Mouse (Mus musculus) right cerebral cortex, adult 18-20 months (tissue): ENCODE data around the gene Eml6.
"Not testable (repeated sequence)": the region's sequence is repeated elsewhere in the genome, so short reads cannot be mapped to it uniquely, and the experiment has no call there.

ENCODE experiments used
- DNase-seq: peaks from one replicate; pipeline ENCODE4 v3.0.0; 2022; ENCODE audit warnings: mixed read lengths

Gene Eml6

DNA sequence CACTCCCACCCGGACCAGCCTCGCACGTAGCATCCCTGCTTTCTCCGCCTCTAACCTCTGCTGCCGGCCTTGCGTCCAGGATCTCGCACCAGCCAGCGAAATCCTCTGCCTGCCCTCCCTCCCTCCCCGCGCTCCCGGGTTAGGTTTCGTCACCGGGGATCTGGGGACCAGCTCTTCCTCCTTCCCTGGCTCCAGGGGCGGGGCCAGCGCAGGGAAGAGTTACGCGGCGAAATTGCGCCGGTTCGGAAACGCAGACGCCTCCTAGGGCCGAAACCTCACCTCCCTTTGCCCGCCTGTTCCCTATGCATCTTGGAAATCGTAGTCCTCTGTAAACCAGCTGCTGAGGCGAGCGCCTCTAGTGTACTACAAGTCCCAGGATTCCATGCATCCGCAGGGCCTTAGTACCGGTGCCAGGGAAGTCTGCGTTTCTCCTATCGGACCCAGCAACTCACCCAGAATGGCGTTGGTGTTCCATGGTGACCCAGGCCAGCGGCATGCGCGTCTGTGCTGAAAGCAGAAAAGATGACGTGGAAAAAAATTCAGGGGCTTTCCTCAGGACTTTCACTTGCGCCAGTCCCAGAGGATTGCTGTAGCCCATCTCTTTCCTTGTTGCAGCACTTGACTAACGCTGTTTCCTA is at the start of gene Eml6:
Eml6 (minus strand) TSS at position 199 of the 638 bp plus-strand sequence.
- DNase-seq, result peak; percentile 99

DNA sequence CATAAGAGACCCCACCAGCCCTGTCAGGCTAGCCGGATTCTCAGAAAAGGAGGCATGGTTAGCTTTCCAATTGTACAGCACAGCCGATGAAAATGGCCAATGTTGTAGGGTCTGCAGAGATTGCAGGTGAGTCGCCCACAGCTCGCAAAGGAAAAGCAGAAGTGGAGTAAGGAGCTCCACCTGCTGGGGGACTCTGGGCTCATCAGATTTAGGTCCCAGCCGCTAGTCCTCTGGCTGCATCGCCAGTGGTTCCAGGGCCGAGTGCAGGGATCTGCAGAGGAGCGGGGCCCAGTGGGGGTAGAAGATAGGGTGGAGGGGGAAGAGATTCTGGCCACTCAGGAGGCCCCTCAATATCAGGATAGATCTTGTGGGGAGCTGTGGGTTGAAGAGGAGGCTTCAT is 31.5 kb upstream of the Eml6 start:
- DNase-seq, result peak; percentile 6

DNA sequence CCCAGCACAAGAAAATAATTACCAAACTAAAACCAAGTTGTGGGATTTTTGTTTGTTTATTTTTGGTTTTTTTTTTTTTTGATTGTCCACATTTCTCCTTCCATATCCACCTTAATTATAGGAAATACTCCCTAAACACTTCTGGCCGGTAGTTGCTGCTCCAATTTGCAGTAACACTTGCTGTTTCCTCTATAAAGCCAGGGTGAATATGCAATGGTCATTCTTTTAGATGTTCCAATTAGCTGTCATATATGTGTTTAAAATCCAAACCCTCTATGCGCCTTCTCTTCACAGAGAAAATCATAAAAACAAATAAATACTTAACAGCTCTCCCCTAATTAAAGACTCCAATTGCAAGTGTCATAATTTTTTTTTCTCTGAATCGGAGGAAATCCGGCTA is 689 bp downstream of the Eml6 start:
- no peak for DNase-seq

DNA sequence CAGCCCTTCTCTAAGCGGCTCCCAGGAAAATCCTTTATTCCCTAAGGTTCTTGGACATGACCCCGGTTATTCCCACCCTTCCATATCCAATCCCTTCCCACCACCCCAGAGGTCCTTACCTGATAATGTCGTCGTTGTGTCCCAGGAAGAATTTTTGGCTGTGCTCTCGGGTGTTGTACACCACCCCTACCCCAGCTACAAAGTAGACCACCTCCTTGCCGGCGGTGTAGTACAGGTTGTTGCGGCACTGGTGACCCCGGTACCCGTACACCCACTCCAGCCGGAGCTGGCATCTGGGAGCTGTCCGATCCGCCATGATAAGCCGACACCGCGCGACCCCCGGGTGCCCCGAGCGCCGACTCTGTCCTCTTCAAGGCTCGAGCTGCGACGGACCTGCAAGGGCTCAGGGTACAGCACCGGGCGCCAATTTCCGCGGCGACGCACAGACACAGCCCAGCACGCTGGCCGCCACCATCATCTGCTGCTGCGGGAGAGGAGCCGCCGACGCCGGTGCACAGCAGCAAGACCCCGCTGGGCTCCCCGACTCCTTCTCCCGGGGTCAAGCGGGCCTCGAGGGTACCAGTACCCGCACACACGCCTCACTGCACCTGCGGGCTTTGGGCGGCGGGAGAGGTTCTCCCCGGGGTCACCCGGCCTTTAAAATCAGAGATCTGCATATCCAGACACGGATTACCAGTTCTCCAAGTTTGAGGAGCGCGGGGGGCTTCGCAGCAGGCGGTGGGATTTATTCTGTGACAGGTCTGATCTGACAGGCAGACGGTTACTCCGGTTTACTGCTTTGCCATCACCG is 1.4 kb downstream of the Eml6 start:
- peak; percentile 49 for DNase-seq

DNA sequence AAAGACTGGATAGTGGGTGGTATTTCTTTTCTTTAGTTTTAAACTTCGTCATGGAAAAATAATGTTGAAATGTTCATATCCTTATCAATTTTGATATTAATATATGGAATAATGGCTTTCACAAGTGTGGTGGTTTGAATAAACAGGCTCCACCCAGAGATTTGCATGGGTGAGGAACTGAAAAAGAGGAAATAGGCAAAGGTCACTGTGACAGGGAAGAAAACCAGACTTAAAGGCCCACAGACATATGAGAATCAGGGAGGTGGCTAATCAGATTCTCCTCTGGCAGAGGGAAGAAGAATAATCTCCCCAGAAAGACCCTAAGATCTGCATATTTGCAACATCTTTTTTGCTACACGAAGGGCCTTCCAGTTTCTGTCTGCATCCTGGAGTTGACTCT is 39.6 kb downstream of the Eml6 start:
- no peak for DNase-seq

DNA sequence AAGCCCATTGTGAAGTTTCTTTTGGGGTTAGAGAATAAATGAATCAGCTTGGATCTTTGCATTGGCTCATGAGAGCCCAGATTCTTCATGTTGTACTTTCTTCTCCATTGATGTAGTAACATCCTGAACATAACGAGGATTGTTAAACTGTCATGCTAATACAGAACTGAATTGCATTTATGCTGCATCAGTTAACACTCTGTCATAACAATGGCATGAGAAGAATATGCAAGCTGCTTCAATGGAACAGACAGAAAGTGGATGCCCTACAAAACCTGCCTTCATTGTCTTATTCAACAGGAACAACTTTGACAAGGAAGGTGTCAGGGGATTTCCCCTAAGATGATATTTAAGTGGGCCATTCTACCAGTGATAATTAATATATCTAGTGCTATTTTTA is 57.0 kb downstream of the Eml6 start:
- no peak for DNase-seq

DNA sequence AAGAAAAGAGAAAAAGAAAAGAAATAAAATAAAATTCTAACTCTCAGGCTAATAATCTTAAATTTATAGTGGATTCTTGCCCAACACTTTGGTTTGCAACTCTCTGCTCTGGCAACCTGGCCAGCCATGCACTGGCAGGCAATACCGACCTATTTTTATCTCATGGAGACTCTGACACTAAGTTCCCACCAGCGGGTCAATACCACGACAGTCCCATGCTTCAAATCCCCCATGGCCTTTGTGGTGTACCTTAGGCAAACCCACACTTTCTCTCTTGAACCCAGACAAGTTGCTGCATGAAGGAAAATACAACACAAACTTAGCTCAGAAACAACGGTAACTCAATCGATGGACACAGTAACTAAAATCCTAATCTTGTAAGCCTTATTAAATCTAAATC is 66.5 kb downstream of the Eml6 start:
- DNase-seq, result no peak

DNA sequence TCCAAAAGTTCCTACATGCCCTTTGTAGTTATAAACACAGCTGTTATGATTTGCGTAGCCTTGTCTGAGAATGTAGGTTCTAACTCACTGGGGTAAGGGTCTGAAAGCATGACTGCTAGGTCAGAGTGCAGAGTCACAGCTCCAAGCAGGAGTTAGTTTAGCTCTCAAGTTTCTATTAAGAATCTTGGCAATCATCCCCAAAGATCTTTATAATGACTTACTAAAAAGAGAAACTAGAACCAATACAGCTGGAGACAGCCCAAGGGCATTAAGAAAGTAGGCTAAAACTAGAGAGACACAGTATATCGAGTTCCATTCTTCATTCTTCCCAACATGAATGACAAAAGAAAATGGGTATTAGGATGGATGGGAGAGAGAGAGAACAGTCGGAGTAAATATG is 81.2 kb downstream of the Eml6 start:
- DNase-seq, result no peak

DNA sequence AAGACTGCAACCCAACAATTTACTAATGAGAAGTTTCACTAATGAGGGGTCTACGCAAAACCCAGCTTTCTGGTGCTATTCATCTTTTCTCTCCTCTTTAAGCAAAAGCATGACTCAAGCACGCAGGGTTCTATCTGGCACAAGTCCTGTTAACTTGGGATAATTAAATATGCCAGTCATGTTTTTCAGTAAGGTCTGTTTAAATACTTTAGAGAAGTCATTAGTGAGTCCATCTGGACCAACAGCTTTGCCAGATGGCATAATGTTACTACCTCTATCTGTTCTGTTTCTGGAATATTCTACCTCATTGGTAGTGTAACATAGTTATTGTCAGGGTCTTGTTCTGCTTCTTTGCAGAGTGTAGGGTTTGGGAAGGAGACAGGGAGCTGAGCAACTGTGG is 101.5 kb downstream of the Eml6 start:
- DNase-seq, result no peak

DNA sequence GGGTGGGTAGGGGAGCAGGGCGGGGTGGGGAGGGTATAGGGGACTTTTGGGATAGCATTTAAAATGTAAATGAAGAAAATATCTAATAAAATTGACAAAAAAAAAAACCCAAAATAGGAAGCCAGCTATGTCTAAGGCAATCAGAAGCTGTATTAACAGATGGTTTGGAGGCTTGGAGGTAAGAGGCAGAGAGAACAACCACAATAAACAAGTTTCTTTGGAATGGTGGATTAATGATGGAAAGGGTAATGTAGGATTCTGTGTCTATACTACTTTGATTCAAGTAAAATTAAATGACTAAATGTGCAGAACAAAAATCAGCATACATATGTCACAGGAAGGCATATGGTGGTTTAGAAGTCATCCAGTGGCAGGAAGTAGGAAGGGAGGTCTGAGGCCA is 102.0 kb downstream of the Eml6 start:
- DNase-seq, result no peak

DNA sequence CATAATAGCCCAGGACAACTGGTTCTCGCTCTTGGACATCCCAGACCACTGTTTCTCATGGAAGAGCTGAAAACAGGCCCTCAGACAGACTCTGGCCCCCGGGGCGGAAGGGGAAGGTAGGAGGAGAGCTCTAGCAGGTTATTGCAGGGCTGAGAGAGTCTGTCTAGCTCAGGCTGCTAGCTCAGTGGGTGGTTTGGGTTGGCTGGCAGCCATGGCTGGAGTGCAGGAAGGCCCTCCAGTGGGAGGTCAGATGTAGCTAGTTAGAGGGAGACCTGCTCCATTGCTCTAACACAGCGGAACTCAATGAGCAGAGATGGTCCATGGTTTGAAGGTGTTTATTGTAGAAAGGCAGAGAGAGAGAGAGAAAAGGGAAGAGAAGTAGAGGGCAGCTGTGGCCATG is 112.7 kb downstream of the Eml6 start:
- no peak for DNase-seq

DNA sequence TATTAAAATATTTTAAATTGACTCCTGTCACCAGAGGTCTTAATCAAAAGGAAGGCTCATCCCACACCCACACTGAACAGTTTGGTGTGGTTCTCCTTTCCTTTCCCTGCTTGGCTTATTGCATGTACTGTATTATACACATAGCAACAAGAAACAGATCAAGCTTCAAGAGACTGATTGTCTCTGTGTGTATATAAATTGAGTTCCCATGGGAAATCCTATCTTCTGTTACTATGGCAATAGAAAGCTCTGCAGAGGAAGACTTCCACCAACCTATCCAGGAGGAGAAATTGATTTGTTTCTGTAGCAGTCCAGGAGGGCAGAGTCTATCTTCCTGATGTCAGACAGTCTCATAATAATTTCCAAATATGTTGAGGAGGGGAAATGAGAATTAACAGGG is 116.5 kb downstream of the Eml6 start:
- DNase-seq, result no peak

DNA sequence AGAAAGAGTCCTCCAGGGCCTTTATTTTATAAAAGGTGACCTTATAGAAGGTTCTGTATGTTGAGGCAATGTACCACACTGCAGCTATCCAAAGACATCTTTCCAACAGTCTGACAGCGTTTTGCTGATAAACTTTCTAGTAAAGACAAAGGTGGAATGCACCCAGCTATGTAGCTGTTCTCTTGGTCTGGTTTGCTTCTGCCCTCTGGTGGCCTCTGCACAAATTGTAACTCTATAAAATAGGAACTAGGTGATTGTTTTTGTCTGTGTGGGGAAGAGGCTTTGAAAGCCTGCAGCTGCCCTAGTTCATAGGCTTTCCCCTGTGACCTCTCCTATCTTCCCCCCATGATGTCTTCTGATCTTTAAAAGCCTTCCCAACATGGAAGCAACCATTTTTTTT is 140.7 kb downstream of the Eml6 start:
- peak; percentile 75 for DNase-seq

DNA sequence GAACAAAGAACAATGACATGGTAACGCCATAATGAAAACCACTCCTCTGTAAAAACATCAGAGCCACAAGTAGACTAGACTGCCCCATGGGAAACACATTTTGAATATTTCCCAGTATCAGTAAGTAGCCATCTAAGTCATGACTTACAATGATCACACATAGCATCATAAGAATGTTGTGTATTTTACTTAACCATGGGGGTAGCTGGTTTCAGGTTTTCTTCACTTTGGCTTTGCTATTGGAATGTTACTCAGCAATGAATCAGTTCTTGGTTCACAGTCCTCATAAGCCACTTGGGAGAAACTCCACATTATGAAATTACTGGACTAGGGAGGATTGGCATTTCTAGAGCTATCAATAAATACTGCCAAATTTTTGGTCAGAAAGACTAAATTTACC is 141.5 kb downstream of the Eml6 start:
- DNase-seq, result no peak

DNA sequence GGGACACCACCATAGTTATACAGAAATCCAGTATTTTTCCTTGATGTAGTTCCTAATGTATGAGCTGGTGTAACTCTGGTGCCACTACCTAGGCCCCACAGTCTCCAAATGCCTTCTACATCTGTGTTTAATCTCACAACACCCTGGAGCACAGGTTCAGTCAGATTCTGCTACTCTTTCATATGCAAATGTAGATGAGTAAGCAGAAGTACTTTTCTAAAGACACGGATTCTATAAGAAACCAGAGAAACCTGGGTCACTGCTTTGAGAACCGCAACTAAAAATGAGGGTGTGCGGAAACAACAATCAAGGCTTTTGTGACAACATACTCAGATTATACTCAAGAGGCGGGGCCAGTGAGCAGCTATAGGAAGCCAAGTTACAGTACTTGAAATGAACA is 142.8 kb downstream of the Eml6 start:
- no peak for DNase-seq

DNA sequence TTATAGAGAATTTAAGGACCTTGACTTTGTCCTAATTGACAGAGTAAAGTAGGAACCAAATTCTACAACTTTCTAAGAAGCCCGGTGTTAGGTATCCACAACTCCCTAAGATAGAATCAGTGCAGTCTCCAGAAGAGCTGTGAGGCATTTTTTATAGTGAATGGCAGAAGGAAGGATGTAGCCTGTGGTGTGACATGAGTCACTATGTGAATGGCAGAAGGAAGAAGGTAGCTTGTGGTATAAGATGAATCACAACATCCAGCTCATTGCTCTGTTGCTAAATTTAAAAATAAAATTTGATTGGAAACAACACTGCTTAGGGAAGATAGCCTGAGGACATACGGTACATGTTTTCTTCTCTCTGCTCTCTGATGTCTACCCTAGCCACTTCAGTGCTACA is 146.2 kb downstream of the Eml6 start:
- DNase-seq, result peak; percentile 21

DNA sequence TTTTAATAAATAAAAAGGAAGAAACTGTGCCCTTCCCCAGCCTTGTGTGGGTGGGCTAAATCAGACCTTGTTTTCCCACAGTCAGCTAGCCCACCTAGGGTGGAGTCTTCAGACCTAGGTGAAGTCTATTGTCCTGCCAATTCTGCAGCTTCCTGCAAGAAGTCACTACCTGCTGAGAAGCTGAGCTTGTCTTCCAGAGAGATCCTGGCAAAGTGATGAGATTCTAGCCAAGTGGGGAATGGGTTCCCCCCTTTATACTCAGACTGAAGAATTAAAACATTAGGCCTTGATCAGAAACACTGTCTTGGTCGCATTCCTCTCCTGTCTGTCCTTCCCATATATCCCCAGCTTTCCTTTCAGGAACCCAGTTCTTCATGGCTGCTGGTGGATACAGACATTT is 147.9 kb downstream of the Eml6 start:
- no peak for DNase-seq

DNA sequence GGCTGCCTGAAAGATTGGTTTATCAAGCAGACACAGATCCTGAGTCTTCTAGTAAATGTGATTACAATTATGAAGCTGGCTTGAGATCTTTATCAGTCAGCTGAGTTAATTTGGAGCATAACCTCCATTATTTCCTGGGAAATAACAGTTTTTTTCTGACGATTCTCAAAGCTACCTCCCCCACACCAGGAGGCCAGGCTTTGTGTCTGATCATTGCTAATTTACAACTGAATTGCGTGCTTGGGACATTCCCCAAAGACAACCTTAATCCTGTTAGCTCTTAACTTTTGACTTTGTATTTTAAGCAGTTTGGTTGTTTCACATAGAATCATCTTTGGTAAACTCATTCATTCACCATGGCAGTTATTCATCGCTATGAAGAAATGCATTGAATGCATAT is 148.6 kb downstream of the Eml6 start:
- DNase-seq, result no peak

DNA sequence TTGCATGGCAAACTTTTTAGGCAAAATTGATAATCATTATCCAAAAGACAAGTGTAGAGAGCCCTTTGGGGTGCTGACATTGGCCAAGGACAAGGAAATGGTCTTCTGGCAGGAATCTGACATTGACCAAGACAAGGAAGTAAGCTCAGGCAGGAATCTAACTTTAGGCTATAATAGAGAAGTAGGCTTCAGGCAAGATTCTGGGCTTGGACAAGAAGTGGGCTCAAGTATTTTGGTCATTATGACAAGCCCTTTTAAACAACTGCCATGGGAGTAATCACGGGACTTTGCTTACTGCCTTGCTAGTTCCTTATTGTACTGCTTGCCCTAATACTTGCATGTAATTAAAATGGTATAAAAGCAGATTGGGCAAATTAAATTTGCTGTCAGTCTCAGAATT is 151.1 kb downstream of the Eml6 start:
- DNase-seq, result not testable (repeated sequence)

DNA sequence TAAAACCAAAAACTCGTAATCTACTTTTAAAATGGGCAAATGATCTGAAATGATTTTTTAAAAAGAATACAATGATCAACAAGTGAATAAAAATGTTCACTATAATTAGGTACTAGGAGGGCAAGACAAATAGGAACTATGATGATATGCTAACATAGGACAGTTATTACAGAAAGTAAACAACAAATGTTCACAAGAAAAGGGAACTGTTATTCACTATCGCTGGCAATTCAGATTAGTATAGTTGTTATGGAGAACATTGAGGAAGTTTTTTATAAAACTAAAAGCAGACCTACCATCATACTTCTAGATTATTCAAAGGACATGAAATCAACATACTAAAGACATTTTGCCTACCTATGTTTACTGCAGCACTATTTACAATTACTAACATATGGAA is 155.7 kb downstream of the Eml6 start:
- no peak for DNase-seq

DNA sequence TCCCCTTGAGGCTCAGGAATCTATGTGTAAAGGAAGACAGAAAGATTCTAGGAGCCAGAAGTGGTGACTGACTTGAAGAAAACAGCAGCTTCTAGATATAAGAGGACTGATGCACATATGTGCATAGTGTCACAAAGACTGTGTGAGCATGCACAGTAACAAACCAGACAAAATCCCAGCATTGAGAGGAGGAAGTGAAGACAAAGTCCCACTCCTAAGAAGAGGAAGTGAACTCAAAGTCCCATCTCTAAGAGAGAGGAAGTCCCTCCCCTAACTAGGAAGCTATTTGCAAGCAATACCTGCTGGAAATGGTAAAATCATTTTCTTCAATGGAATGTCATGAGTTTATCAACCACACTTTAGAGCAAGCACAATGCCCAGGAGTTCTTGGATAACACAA is 161.6 kb downstream of the Eml6 start:
- no peak for DNase-seq

DNA sequence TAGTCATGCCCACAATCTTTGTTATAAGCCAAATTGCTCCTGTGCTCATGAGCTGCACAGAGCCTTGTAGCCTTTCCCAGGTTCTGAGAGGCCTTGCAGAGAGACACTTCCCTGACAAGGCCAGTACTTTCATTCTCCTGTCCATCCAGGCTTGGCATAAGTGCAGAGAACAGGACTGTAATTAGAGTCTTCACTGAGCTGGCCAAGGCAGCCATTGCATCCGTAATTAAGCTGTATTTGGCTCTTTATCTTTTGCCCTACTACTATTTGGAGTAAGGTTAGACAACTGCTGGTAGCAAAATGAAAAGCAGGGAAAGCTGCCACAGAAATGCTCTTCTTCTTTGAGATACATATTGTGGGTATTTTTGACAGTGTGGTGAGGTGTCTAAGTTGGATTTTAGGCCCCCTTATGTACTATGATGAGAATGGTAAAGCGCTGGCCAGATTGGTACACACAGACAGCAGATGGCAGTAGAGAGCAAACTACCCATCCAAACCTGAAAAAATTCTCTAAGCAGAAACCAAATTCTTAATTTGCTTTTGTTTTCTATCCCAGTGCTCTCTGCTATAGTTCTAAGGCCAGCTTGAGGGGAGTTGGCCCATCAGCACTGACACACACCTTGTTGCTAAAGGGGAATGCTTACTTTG is 164.0 kb downstream of the Eml6 start:
- DNase-seq, result peak; percentile 37

DNA sequence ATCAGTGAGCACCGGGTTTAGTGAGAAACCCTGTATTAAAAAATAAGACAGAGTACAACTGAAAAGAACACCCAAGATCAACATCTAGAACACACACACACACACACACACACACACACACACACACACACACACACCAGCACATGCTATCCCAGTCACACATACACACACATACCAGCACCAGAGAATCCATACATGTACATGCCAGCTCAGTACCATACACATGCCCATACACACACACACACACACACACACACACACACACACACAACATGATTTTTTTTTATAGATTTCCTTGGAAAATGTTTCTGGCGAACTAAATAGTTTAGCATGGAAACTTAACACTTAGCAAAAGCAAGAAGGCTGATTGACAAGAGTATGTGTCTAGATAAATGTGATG is 164.8 kb downstream of the Eml6 start:
- no peak for DNase-seq

DNA sequence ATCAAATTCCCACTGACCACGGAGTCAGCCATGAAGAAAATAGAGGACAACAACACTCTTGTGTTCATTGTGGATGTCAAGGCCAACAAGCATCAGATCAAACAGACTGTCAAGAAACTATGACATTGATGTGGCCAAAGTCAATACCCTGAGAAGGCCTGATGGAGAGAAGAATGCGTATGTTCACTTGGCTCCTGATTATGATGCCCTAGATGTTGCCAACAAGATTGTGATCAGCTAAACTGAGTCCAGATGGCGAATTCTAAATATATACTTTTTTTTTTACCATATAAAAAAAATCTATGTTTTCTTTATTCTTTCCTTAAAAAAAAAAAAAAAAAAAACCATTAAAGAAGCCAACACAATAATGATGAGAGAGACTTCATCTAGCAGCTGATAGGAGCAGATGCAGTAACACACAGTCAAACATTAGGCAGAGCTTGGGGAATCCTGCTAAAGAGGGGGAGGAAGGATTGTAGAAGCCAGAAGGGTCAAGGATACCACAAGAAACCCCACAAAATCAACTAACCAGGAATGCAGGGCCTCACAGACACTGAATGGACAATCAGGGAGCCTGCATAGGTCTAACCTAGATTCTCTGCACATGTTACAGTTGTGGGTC is 185.1 kb downstream of the Eml6 start:
- DNase-seq, result no peak
